Mouse (Mus musculus) neural tube, embryonic 12.5 days (tissue): ENCODE results near the gene 6430548M08Rik. TPM values are rescaled to one million over a fixed set of nuclear protein-coding genes. Genes with fewer than 3 reads are reported as not detected.

Experiments
- ATAC-seq: fragments of 200-750 bp; cut with Nextera tagmentation; 2 replicates; pipeline ENCODE4 v1.8.0; 2017; ENCODE audit warnings: low read depth, mild to moderate bottlenecking, moderate TSS enrichment, moderate library complexity; ENCODE audit not compliant: low FRiP score
- H3K27ac ChIP-seq: fragments of 300-500 bp; sonication (generic); 2 replicates; pipeline ENCODE4 v1.5.1; 2016
- H3K27me3 ChIP-seq: fragments of 300-500 bp; sonication (generic); replicated peaks from 2 replicates; pipeline ENCODE4 v1.6.1; 2016; ENCODE audit warnings: mild to moderate bottlenecking
- H3K36me3 ChIP-seq: fragments of 300-500 bp; sonication (generic); 2 replicates; pipeline ENCODE4 v1.6.1; 2016; ENCODE audit warnings: mild to moderate bottlenecking
- H3K4me1 ChIP-seq: fragments of 300-500 bp; sonication (generic); 2 replicates; pipeline ENCODE4 v1.6.1; 2016
- H3K4me2 ChIP-seq: fragments of 300-500 bp; sonication (generic); replicated peaks from 2 replicates; pipeline ENCODE4 v1.6.1; 2016; ENCODE audit warnings: mild to moderate bottlenecking
- H3K4me3 ChIP-seq: fragments of 300-500 bp; sonication (generic); 2 replicates; pipeline ENCODE4 v1.5.1; 2016
- H3K9ac ChIP-seq: fragments of 300-500 bp; sonication (generic); 2 replicates; pipeline ENCODE4 v1.6.1; 2016; ENCODE audit warnings: mild to moderate bottlenecking
- H3K9me3 ChIP-seq: fragments of 300-500 bp; sonication (generic); 2 replicates; pipeline ENCODE4 v1.6.1; 2016; ENCODE audit warnings: mild to moderate bottlenecking
- WGBS: fragments of 180-500 bp; shearing (Covaris S2); methylation state at CpG from one replicate; pipeline ENCODE4 v1.1.7; 2016; 5-methylcytosine and 5-hydroxymethylcytosine counted together
- polyA plus RNA-seq: library from polyadenylated mRNA; unstranded; fragments of >200 nt; fragmentation: Nextera tagmentation; extraction: Ambion mirVana; gene quantifications from 2 replicates; pipeline ENCODE4 v1.2.1, GENCODE M21; 2016

6430548M08Rik gene
- polyA plus RNA-seq, 1 experiment from 2014 or later = 16.6 TPM

- Histone ChIP-seq H3K9me3 (no peaks in the 10 kb centered on the region), H3K9ac (no peak overlapping the region), H3K4me2 (no peak overlapping the region), H3K4me1 (peaks cover 21% of the 10 kb centered on the region), H3K27me3 (peaks cover under 1% of the 10 kb centered on the region; the same call in 1 of the 2 replicates), H3K36me3 (no peaks in the 10 kb centered on the region), H3K4me3 (no peak overlapping the region), H3K27ac (no peak overlapping the region)
- ATAC-seq = no peak
- WGBS = 37% methylated on average over 14 of the region's 14 CpGs
These were observed 12.6 kb downstream of the 6430548M08Rik start for GRCm38 (mm10) chr8:120126357-120127161.

- no peak for ATAC-seq
- Histone ChIP-seq H3K9ac (no peak overlapping the region), H3K36me3 (no peaks in the 10 kb centered on the region), H3K27me3 (no peaks in the 10 kb centered on the region), H3K4me1 (peaks cover 19% of the 10 kb centered on the region), H3K27ac (no peak overlapping the region; the same call in 1 of the 2 replicates), H3K4me2 (no peak overlapping the region), H3K4me3 (no peak overlapping the region), H3K9me3 (no peaks in the 10 kb centered on the region)
- WGBS = 66% methylated on average over 4 of the region's 4 CpGs
These were observed 15.6 kb downstream of the 6430548M08Rik start for GRCm38 (mm10) chr8:120129547-120129946.

- Histone ChIP-seq H3K9ac (no peak overlapping the region), H3K27ac (no peak overlapping the region), H3K9me3 (no peaks in the 10 kb centered on the region), H3K4me2 (no peak overlapping the region), H3K36me3 (no peaks in the 10 kb centered on the region), H3K4me3 (no peak overlapping the region), H3K4me1 (peaks cover 8% of the 10 kb centered on the region), H3K27me3 (no peaks in the 10 kb centered on the region)
- ATAC-seq = no peak
- WGBS = 86% methylated on average over 8 of the region's 8 CpGs
These were observed 17.2 kb downstream of the 6430548M08Rik start for GRCm38 (mm10) chr8:120131158-120131557.

- Histone ChIP-seq H3K9ac (no peak overlapping the region), H3K4me1 (no peaks in the 10 kb centered on the region), H3K9me3 (no peaks in the 10 kb centered on the region), H3K36me3 (no peaks in the 10 kb centered on the region), H3K27me3 (no peaks in the 10 kb centered on the region), H3K4me3 (no peak overlapping the region), H3K27ac (no peak overlapping the region), H3K4me2 (no peak overlapping the region)
- no peak for ATAC-seq
- 88% methylated on average over 7 of the region's 7 CpGs for WGBS
These were observed 19.2 kb downstream of the 6430548M08Rik start for GRCm38 (mm10) chr8:120133169-120133568.

GRCm38 (mm10) chr8:120135687-120136086, 21.7 kb downstream of the 6430548M08Rik start:
- Histone ChIP-seq H3K27me3 (no peaks in the 10 kb centered on the region), H3K9me3 (no peaks in the 10 kb centered on the region), H3K9ac (no peak overlapping the region), H3K27ac (no peak overlapping the region), H3K4me1 (no peaks in the 10 kb centered on the region), H3K4me2 (no peak overlapping the region), H3K36me3 (no peaks in the 10 kb centered on the region), H3K4me3 (no peak overlapping the region)
- ATAC-seq = no peak
- 89% methylated on average over 7 of the region's 7 CpGs for WGBS

GRCm38 (mm10) chr8:120136618-120137017, 22.7 kb downstream of the 6430548M08Rik start:
- H3K9me3 ChIP-seq = no peaks in the 10 kb centered on the region
- no peaks in the 10 kb centered on the region for H3K4me1 ChIP-seq
- no peaks in the 10 kb centered on the region for H3K36me3 ChIP-seq
- H3K9ac ChIP-seq = no peak overlapping the region
- no peak overlapping the region for H3K27ac ChIP-seq
- no peak overlapping the region for H3K4me3 ChIP-seq
- no peaks in the 10 kb centered on the region for H3K27me3 ChIP-seq
- no peak for ATAC-seq
- H3K4me2 ChIP-seq = no peak overlapping the region
- WGBS = 66% methylated on average over 7 of the region's 7 CpGs

GRCm38 (mm10) chr8:120138958-120139357, 25.0 kb downstream of the 6430548M08Rik start:
- Histone ChIP-seq H3K4me1 (peaks cover 3% of the 10 kb centered on the region; the same call in 1 of the 2 replicates), H3K4me2 (no peak overlapping the region), H3K4me3 (no peak overlapping the region), H3K9ac (no peak overlapping the region), H3K27me3 (no peaks in the 10 kb centered on the region), H3K36me3 (no peaks in the 10 kb centered on the region), H3K9me3 (no peaks in the 10 kb centered on the region), H3K27ac (no peak overlapping the region)
- ATAC-seq = no peak
- 47% methylated on average over 2 of the region's 2 CpGs for WGBS

- H3K9ac ChIP-seq = no peak overlapping the region; the same call in 1 of the 2 replicates
- 77% methylated on average over 3 of the region's 3 CpGs for WGBS
These were observed 26.8 kb downstream of the 6430548M08Rik start for GRCm38 (mm10) chr8:120140769-120141168.

GRCm38 (mm10) chr8:120143911-120144651, 30.1 kb downstream of the 6430548M08Rik start:
- Histone ChIP-seq H3K36me3 (0 out of 2 replicates have a peak, but pooled peaks cover 5% of the 10 kb centered on the region), H3K27me3 (no peaks in the 10 kb centered on the region), H3K9me3 (no peaks in the 10 kb centered on the region), H3K4me2 (no peak overlapping the region), H3K4me1 (peaks cover 15% of the 10 kb centered on the region), H3K4me3 (no peak overlapping the region), H3K27ac (no peak overlapping the region), H3K9ac (no peak overlapping the region)
- WGBS = 63% methylated on average over 15 of the region's 15 CpGs
- ATAC-seq = no peak

More at GRCm38 (mm10) chr8:120140769-120141168, 26.8 kb downstream of the 6430548M08Rik start:
- peaks cover 15% of the 10 kb centered on the region for H3K4me1 ChIP-seq
- no peaks in the 10 kb centered on the region for H3K9me3 ChIP-seq
- no peak for ATAC-seq
- no peak overlapping the region for H3K4me3 ChIP-seq
- H3K4me2 ChIP-seq = no peak overlapping the region
- no peaks in the 10 kb centered on the region for H3K27me3 ChIP-seq
- H3K36me3 ChIP-seq = no peaks in the 10 kb centered on the region
- H3K27ac ChIP-seq = no peak overlapping the region

- no peak for ATAC-seq
- 0 out of 2 replicates have a peak, but pooled peaks cover 5% of the 10 kb centered on the region for H3K36me3 ChIP-seq
- H3K9me3 ChIP-seq = no peaks in the 10 kb centered on the region
- no peaks in the 10 kb centered on the region for H3K27me3 ChIP-seq
- H3K9ac ChIP-seq = no peak overlapping the region
- no peak overlapping the region for H3K4me3 ChIP-seq
- H3K27ac ChIP-seq = no peak overlapping the region
- peaks cover 15% of the 10 kb centered on the region for H3K4me1 ChIP-seq
- H3K4me2 ChIP-seq = no peak overlapping the region
- WGBS = 63% methylated on average over 12 of the region's 12 CpGs
These were observed 30.8 kb downstream of the 6430548M08Rik start for GRCm38 (mm10) chr8:120144652-120145301.

- no peak overlapping the region for H3K27ac ChIP-seq
- no peak for ATAC-seq
- H3K4me3 ChIP-seq = no peak overlapping the region
- WGBS = 87% methylated on average over 1 of the region's 1 CpGs
- no peak overlapping the region for H3K4me2 ChIP-seq
- H3K4me1 ChIP-seq = peaks cover 15% of the 10 kb centered on the region
- H3K9me3 ChIP-seq = no peaks in the 10 kb centered on the region
- no peaks in the 10 kb centered on the region for H3K27me3 ChIP-seq
- H3K36me3 ChIP-seq = peaks cover 7% of the 10 kb centered on the region; the same call in 1 of the 2 replicates
- no peak overlapping the region for H3K9ac ChIP-seq
These were observed 32.1 kb downstream of the 6430548M08Rik start for GRCm38 (mm10) chr8:120146051-120146450.

GRCm38 (mm10) chr8:120150028-120150427, 36.1 kb downstream of the 6430548M08Rik start:
- 60% methylated on average over 12 of the region's 12 CpGs for WGBS
- peaks cover 13% of the 10 kb centered on the region; the same call in 1 of the 2 replicates for H3K36me3 ChIP-seq
- no peak overlapping the region for H3K4me3 ChIP-seq
- H3K27ac ChIP-seq = no peak overlapping the region
- no peaks in the 10 kb centered on the region for H3K9me3 ChIP-seq
- ATAC-seq = no peak
- H3K4me1 ChIP-seq = peaks cover 8% of the 10 kb centered on the region
- no peaks in the 10 kb centered on the region for H3K27me3 ChIP-seq
- H3K4me2 ChIP-seq = no peak overlapping the region
- H3K9ac ChIP-seq = no peak overlapping the region
